Mouse (Mus musculus) embryonic fibroblast, embryonic 13.5 days (primary cell): ENCODE data around the gene Cnbd2.

Source experiments
- CTCF ChIP-seq: IDR thresholded peaks from 2 replicates; pipeline ENCODE4 v1.5.1; 2011; ENCODE audit warnings: mild to moderate bottlenecking, control low read depth, low read length, moderate library complexity, borderline replicate concordance; ENCODE audit not compliant: insufficient read depth
- POLR2A ChIP-seq: IDR thresholded peaks from 2 replicates; pipeline ENCODE4 v1.6.1; 2011; ENCODE audit warnings: low read depth, mild to moderate bottlenecking, control low read depth, low read length, moderate library complexity

DNA sequence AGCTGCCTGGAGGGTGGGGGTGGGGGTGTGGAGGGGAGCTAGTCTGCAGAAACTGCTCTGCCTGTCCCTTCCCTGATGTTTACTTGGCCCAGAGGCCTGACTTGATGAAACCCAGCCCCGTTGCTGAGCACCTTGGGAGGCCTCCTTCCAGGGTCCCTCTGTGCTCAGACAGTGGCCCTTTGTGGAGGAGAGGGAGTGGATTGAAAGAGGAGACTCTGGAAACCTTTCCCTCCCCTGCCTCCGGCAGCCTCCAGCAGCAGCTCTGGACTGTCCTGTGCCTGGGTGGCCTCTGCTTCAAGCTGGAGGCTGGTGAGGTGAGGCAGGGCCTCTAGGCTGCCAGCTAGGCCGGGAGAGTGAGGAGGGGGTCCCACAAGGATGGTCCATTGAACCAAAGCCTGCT is 94.9 kb downstream of the Cnbd2 start:
- TF ChIP-seq CTCF (no peak), POLR2A (no peak)
